Mouse (Mus musculus) left cerebral cortex, postnatal 25 days (tissue): Measurements from ENCODE around the gene 1810024B03Rik. TPM values are rescaled to one million over a fixed set of nuclear protein-coding genes. Genes with fewer than 3 reads are reported as not detected.
A peak's percentile ranks its signal among the peaks of the same experiment; 100 is the strongest.
"Not testable (repeated sequence)": the region's sequence is repeated elsewhere in the genome, so short reads cannot be mapped to it uniquely, and the experiment has no call there.

Experiments used
- DNase-seq, 2 experiments: peaks; one replicate each; pipeline ENCODE4 v3.0.0; 2022; ENCODE audit warnings: low spot score in 2 of 2, mixed read lengths in 1 of 2
- intact Hi-C: fragments of 180-260 bp; cut with DNase I; formaldehyde crosslinking; loops from one replicate; pipeline ENCODE4 v1.15.1; 2025
- total RNA-seq, 2 experiments: library from RNA; stranded (reverse); gene quantifications; 2 replicates each; pipeline ENCODE4 v1.2.3; 2021

The 1810024B03Rik gene
- under 1 TPM; 0.53 to 0.87 TPM for total RNA-seq

DNA sequence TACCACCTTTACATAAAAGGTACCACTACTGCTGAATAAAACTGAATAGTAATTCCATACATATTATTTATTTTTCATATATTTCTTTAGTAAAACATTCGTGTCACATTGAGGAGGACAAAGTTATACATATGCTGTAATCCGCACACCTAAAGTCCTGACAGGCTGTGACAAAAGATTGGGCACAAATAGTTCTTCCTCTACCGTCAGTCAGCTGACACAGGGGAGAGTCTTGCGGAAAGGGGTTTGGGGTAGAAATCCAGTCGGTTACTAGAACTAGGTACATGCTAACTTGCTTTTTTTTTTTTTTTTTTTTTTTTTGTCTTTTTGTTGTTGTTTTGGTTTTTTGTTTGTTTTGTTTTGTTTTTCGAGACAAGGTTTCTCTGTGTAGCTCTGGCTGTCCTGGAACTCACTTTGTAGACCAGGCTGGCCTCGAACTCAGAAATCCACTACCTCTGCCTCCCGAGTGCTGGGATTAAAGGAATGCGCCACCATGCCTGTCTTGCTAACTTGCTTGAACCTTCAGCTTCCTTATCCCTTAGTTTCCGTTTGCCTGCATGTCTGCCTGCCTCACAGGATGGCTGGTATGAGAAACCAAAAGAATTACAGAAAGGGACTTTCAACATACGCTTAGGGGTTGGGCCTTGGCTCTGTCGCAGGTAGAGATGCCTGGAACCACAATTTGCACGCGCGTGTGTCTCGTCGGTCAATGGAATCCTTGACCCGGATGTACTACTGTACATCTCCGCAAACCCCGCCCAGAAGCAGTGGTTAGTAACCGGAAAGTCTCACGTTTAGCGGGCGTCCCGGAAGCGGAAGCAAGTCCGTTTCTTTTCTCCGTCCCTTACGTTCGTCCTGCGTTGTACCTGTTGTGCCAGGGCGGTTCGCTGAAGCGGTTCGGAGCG lies at the start of gene 1810024B03Rik, which contains the start of gene Snrnp200:
TSS of gene 1810024B03Rik (minus strand) at position 734 of the 905 bp plus-strand sequence.
TSS of gene Snrnp200 (plus strand) at position 840 of the 905 bp plus-strand sequence.
- intact Hi-C loops, result loop anchor here (1.0 kb wide), 1 partner anchor 25 kb away; no protein-coding TSS in a partner anchor
- peak; percentile 94 to 98 for DNase-seq

GRCm38 (mm10) chr2:127255294-127255693 lies 47.2 kb upstream of the 1810024B03Rik start:
- intact Hi-C loops, result no loop called here
- no peak for DNase-seq

- DNase-seq, result no peak
- intact Hi-C loops, result no loop called here
These were observed 46.6 kb upstream of the 1810024B03Rik start for GRCm38 (mm10) chr2:127254604-127255134.

GRCm38 (mm10) chr2:127252787-127253186 lies 44.7 kb upstream of the 1810024B03Rik start:
- intact Hi-C loops, result no loop called here

GRCm38 (mm10) chr2:127251880-127252527 lies 43.9 kb upstream of the 1810024B03Rik start:
- DNase-seq, result no peak
- intact Hi-C loops, result no loop called here

More at GRCm38 (mm10) chr2:127252787-127253186, 44.7 kb upstream of the 1810024B03Rik start:
- DNase-seq, result no peak

- DNase-seq, result no peak
- intact Hi-C loops, result no loop called here
These were observed 43.4 kb upstream of the 1810024B03Rik start for GRCm38 (mm10) chr2:127251457-127251856.

GRCm38 (mm10) chr2:127250291-127251008 lies 42.4 kb upstream of the 1810024B03Rik start:
- intact Hi-C loops, result no loop called here
- no peak for DNase-seq

- intact Hi-C loops, result loop anchor here (1.0 kb wide), 1 partner anchor 22 kb away; the partner anchor contains the start of gene Stard7
- peak; percentile 32 to 36 for DNase-seq
These were observed 40.4 kb upstream of the 1810024B03Rik start for GRCm38 (mm10) chr2:127248334-127249004.

DNA sequence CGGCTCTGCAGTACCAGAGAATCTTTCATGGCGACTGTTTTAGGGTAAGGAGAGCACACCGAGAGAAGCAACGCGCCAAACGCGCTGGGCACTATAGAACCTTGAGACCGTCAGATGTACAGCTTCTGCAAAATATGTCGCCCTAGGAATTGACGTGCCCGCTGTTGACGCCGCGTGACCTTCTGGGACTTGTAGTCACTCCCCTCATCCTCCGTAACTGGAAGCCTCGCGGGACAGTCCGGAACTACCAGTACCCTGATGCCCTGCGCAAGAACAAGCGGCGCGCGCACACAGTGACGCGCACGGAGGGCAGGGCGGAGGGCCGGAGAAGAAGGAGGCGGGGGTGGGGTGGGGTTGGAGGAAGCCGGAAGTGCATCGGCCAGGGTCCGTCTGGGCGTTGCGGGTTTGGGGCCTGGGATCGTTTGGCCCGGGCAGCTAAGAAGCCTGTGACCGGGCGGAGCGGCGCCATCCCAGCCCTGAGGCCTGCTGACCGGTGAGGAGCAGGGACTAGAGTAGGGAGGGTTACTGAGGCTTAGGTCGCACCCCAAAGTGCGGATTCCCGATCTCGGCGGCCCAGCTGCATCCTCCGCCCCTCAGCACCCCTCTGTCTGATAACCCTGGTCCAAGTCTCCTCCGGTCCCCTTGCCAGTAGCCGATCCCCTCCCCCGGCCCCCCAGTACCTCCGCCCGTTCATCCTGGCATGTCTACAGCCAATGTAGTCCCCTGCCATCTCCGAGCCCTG lies 39.7 kb upstream of the 1810024B03Rik start, which contains the start of the genes Ciao1 and Tmem127:
TSS of gene Ciao1 (minus strand) at position 225 of the 742 bp plus-strand sequence.
TSS of gene Tmem127 (plus strand) at position 317 of the 742 bp plus-strand sequence.
- peak; percentile 98 to 99 for DNase-seq
- intact Hi-C loops, result loop anchor here (1.0 kb wide), 1 partner anchor 23 kb away; the partner anchor contains the start of gene Stard7

- intact Hi-C loops, result no loop called here
- no peak for DNase-seq
These were observed 32.0 kb upstream of the 1810024B03Rik start for GRCm38 (mm10) chr2:127240065-127240464.

DNA sequence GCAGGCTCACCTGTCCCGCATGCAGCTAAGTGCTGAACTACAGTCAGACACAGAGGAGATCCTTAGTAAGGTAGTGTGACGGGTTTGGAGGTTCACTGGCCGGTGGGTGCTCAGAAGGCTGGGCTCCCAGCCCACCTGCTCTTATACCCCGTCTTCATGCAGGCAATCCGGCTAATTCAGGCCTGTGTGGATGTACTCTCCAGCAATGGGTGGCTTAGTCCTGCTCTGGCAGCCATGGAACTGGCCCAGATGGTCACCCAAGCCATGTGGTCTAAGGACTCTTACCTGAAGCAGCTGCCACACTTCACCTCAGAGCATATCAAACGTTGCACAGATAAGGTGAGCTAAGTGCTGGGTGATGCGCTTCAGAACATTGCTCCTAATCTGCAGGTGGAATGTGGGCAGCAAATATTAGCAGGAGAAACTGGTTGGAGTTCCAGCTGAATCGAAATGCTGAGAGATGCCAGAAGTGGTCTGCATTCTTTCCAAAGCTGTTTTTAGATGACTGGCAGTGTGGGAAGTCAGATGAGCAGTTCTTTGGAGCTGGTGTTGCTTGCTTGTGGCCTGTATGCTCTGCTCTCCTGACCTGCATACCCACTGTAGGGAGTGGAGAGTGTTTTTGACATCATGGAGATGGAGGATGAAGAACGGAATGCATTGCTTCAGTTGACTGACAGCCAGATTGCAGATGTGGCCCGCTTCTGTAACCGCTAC lies 30.0 kb upstream of the 1810024B03Rik start:
- no peak for DNase-seq
- intact Hi-C loops, result loop anchor here (2.0 to 10.0 kb wide), 4 partner anchors 21 to 1387 kb away; no protein-coding TSS in a partner anchor

DNA sequence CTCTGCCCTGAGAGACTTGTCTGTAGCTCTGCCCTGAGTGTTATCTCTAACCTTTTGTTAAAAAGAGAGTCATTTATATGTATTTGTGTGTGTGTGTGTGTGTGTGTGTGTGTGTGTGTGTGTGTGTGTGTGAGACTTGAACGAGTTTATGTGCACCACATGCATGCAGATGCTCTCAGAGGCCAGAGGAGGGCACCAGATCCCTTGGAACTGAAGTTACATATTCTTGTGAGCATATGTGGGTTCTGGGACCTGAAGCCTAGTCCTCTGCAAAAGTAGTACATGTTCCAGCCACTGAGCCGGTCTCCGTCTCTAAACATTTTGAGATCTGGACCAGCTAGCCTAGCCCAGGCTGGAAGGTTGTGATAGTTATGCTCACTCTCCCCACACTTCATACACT lies 17.2 kb upstream of the 1810024B03Rik start:
- intact Hi-C loops, result loop anchor here (10.0 kb wide), 1 partner anchor 470 kb away; no protein-coding TSS in a partner anchor
- no peak for DNase-seq

DNA sequence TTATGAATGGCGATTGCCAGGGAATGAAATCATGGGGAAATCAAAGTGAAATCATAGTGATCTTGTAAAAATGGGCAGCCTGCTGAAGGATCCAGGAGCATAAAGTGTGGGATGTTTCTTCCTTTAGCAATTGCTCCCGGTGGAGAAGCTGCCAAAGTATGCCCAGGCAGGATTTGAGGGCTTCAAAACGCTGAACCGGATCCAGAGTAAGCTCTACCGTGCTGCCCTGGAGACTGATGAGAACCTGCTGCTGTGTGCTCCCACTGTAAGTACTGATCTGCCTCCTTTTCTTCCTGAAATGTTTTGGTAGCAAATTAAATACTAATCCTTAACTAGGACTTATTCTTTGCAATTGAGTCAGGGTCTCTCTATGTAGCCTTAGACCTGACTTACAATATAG lies 9.7 kb upstream of the 1810024B03Rik start:
- intact Hi-C loops, result loop anchor here (2.0 to 10.0 kb wide), 2 partner anchors 19 to 203 kb away; no protein-coding TSS in a partner anchor
- DNase-seq, result no peak

DNA sequence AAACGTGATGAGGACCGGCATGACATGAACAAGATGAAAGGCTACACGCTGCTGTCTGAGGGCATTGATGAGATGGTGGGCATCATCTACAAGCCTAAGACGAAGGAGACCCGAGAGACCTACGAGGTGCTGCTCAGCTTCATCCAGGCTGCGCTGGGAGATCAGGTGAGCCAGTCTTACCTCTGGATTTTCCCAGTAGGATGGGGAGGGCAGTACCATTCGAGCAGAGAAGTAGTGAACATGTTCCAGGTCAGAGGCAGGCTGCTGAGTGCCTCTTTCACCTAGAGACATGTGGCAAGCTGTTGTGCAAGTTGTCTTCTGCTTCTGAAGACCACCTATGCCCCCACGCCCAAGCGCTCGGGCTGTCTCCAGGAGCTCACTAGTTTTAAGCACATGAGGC lies 2.6 kb upstream of the 1810024B03Rik start:
- no peak for DNase-seq
- intact Hi-C loops, result loop anchor here (10.0 kb wide), 1 partner anchor 196 kb away; no protein-coding TSS in a partner anchor

DNA sequence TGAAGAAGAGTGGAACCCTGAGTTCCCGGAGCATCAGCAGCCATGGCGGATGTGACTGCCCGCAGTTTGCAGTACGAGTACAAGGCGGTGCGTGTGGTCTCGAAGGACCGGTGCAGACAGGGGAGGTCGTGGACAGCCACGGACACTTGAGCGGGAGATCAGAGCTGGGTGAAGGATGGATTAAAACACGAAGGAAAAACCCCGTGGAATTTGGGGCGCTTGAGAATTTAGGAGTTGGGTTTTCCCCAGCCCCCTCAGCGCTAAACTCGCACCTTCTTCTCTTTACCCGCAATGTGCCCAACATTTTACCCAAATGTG lies 331 bp upstream of the 1810024B03Rik start:
- no peak for DNase-seq
- intact Hi-C loops, result loop anchor here (1.0 kb wide), 1 partner anchor 26 kb away; no protein-coding TSS in a partner anchor

DNA sequence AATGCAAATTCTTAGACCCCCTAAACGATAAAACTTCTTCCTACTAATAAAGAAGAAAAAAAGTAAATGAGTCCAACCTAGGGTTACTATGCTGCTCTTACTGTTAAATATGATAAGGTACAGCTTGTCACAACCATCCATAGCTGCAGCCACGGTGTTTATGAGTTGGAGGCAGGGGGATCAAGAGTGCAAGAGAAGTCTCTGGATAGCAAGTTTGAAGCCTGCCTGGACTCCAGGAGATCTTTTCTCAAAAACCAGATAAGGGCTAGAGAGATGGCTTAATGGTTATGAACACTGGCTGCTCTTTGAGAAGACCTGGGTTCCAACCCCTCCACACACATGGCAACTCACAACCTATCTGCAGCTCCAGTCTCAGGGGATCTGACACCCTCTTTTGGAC lies 1.2 kb downstream of the 1810024B03Rik start:
- no peak for DNase-seq
- intact Hi-C loops, result no loop called here

DNA sequence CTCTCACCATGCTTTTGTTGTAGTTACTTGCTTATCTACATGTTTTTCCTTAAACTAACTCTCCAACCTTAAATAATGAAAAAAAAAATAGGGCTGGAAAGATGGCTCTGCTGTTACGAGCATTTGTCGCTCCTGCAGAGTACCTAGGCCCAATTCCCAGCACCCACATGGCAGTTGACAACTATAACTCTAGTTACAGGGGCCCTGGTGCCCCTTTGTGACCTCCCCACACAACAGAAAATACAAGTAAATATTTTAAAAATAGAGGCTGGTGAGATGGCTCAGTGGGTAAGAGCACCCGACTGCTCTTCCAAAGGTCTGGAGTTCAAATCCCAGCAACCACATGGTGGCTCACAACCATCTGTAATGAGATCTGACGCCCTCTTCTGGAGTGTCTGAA lies 2.1 kb downstream of the 1810024B03Rik start:
- intact Hi-C loops, result loop anchor here (1.0 kb wide), 1 partner anchor 40 kb away; no protein-coding TSS in a partner anchor
- DNase-seq, result not testable (repeated sequence)
